Mouse (Mus musculus): ENCODE results near the gene Tfg. TPM values are rescaled to one million over a fixed set of nuclear protein-coding genes. Genes with fewer than 3 reads are reported as not detected.

Tfg gene
- 10 to 100 TPM; 29.1 to 35.3 TPM for total RNA-seq (2023)

DNA sequence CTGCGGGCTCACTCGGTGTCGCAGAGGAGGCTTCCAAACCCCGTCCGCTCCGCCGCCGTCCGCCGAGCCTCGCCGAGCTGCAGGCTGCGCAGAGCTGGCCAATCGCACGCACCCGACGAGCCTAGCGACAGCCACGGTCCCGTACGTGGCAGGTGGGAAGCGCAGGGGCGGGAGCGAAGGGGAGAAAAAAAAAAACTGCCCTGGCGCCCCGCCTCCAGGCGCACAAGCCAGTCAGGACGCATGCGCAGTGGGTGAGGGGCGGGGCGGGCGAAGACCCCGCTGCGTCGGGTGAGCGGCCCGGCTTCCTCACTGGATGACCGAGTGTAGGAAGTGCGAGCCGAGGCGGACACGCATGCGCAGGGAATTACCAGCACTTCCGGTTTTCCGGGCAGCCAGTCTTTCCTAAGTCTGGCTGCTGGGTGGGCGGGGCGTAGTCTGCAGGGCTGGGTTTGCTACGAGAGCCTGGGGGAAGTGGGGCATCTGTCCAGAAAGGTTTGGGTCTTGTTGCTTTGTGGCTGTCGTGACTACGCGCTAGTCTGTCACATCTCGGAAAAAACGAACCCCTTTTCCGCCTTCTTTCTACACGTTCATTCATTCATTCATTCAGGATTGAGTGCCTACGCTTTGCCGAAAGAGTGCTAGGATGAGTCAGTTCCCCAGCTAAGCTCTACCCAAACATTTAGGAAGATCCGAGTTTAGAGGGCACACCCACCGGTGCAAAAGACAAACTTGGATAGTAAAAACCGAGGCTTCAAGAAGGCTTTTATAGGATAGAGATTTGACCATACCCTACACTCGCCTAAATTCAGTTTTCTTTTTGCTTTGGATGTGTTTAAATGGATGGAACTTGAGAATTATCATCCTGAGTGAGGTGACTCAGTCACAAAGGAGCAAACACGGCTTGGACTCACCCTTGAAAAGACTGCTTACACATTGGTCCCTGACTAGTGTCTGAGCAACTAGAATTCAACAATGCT, at the start of gene Tfg:
Tfg (minus strand) TSS at position 227 of the 977 bp plus-strand sequence.

Other genes with a start within 250 kb of the Tfg start
- gene Abi3bp, start 239.6 kb downstream of the Tfg start, total RNA-seq (2023), result under 1 TPM; 0.15 to 0.29 TPM
- under 1 TPM in 1 of 2 experiments, not detected in 1; 0.20 TPM for gene Adgrg7, start 78.4 kb upstream of the Tfg start, total RNA-seq (2023)
- gene Tmem45a, start 168.7 kb upstream of the Tfg start, total RNA-seq (2023), result not detected
- gene Lnp1, start 210.6 kb upstream of the Tfg start, total RNA-seq (2023), result not detected